Mouse (Mus musculus): ENCODE results near the gene 2810459M11Rik. TPM values are rescaled to one million over a fixed set of nuclear protein-coding genes. Genes with fewer than 3 reads are reported as not detected.

The 2810459M11Rik gene
- polyA plus RNA-seq, 1 experiment from 2014 or later: 0.74 TPM

DNA sequence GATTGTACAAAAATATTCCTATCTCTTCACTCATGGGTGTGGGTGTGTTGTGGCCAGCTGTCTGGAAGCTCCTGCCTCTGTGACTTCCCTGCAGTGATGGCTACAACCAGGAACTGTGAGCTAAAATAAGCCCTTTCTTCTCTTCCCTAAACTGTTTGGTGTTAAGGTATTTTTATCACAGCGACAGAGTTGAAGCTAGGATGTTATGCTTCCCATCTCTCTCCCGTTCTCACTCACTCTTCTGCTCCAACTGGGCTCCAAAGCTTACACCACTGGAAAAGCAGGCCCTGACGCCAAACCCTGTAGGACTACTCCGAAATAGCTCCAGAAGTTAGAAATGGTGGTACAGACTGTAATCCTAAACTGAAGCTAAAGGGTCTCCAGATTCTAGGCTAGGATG lies 607 bp upstream of the 2810459M11Rik start:
- H3K9ac ChIP-seq (ENCODE audit: low read depth, low read length): no peak overlapping the region
- 53% methylated on average over 4 of the region's 4 CpGs for WGBS (ENCODE audit: insufficient replicate concordance)
- H3K27me3 ChIP-seq (ENCODE audit: control insufficient read depth, insufficient read depth, low read length): peaks cover 52% of the 10 kb centered on the region

DNA sequence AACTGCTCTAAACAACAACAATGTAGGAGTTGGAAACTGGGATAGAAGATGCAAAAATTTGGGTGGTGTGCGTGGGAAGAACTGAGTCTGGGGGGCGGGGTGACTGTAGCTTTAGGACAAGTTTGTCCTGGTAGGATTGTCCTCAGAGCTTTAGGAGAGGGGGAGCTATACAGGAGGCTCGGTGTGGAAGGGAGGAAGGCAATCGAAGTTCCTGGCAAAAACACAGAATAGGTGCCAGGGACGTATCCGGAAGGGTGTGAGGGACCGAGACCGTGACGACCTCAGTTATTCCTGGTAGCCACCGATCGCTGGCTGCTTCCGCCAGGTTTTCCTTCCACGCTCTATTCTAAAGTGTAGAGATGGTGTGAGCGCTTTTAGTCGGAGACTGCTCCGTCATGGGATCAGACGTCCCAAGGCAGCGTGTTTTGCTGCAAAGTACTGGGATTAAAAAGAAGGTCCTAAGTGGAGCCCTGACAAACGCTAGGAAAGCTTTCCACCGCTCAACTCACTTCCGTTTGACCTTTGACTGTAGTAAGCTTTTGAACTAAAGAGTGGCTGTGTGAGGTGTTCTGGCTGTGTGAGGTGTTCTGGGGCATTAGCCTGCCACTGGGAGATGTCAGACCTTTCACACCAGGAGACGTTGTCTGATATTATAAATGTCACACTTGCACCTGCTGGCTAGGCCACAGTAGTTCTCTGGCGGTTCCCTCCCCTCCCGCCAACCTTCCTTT lies 1.3 kb downstream of the 2810459M11Rik start:
- no peak overlapping the region for H3K9ac ChIP-seq (ENCODE audit: low read depth, low read length)
- peaks cover 52% of the 10 kb centered on the region for H3K27me3 ChIP-seq (ENCODE audit: control insufficient read depth, insufficient read depth, low read length)
- 8% methylated on average over 24 of the region's 24 CpGs for WGBS (ENCODE audit: insufficient replicate concordance)
- H3K36me3 ChIP-seq (ENCODE audit: control insufficient read depth, insufficient read depth, low read length): no peaks in the 10 kb centered on the region
- ATAC-seq (replicated peaks; ENCODE audit: insufficient number of reproducible peaks, low FRiP score, low TSS enrichment): no peak
- H3K27ac ChIP-seq (ENCODE audit: low read depth, low read length): no peak overlapping the region
- H3K4me3 ChIP-seq (ENCODE audit: low read depth, low read length): peak overlapping the region; percentile 57
- peaks cover 4% of the 10 kb centered on the region; the same call in 1 of the 2 replicates for H3K4me1 ChIP-seq (ENCODE audit: control insufficient read depth, insufficient read depth, low read length)
- no peaks in the 10 kb centered on the region for H3K9me3 ChIP-seq (replicated peaks; ENCODE audit: control insufficient read depth, low read length)
- H3K4me2 ChIP-seq: peak overlapping the region; percentile 97

More for the DNA sequence above, 607 bp upstream of the 2810459M11Rik start:
- Histone ChIP-seq H3K36me3 (ENCODE audit: control insufficient read depth, insufficient read depth, low read length) (no peaks in the 10 kb centered on the region), H3K27ac (ENCODE audit: low read depth, low read length) (no peak overlapping the region), H3K4me2 (no peak overlapping the region), H3K4me3 (ENCODE audit: low read depth, low read length) (no peak overlapping the region), H3K4me1 (ENCODE audit: control insufficient read depth, insufficient read depth, low read length) (peaks cover 4% of the 10 kb centered on the region; the same call in 1 of the 2 replicates), H3K9me3 (replicated peaks; ENCODE audit: control insufficient read depth, low read length) (no peaks in the 10 kb centered on the region; the same call in 1 of the 2 replicates)
- ATAC-seq (replicated peaks; ENCODE audit: insufficient number of reproducible peaks, low FRiP score, low TSS enrichment): no peak

- Histone ChIP-seq H3K4me3 (ENCODE audit: low read depth, low read length) (no peak overlapping the region), H3K4me2 (no peak overlapping the region), H3K4me1 (ENCODE audit: control insufficient read depth, insufficient read depth, low read length) (peaks cover 4% of the 10 kb centered on the region; the same call in 1 of the 2 replicates), H3K9me3 (replicated peaks; ENCODE audit: control insufficient read depth, low read length) (no peaks in the 10 kb centered on the region), H3K27ac (ENCODE audit: low read depth, low read length) (no peak overlapping the region), H3K27me3 (ENCODE audit: control insufficient read depth, insufficient read depth, low read length) (peaks cover 54% of the 10 kb centered on the region), H3K9ac (ENCODE audit: low read depth, low read length) (no peak overlapping the region), H3K36me3 (ENCODE audit: control insufficient read depth, insufficient read depth, low read length) (no peaks in the 10 kb centered on the region)
- WGBS (ENCODE audit: insufficient replicate concordance): 60% methylated on average over 4 of the region's 4 CpGs
- no peak for ATAC-seq (replicated peaks; ENCODE audit: insufficient number of reproducible peaks, low FRiP score, low TSS enrichment)
Observed at GRCm38 (mm10) chr1:86048231-86048630, 2.6 kb downstream of the 2810459M11Rik start.

- no peak overlapping the region for H3K4me2 ChIP-seq
- no peaks in the 10 kb centered on the region for H3K36me3 ChIP-seq (ENCODE audit: control insufficient read depth, insufficient read depth, low read length)
- no peak overlapping the region for H3K9ac ChIP-seq (ENCODE audit: low read depth, low read length)
- no peaks in the 10 kb centered on the region for H3K9me3 ChIP-seq (replicated peaks; ENCODE audit: control insufficient read depth, low read length)
- peaks cover 4% of the 10 kb centered on the region; the same call in 1 of the 2 replicates for H3K4me1 ChIP-seq (ENCODE audit: control insufficient read depth, insufficient read depth, low read length)
- H3K27me3 ChIP-seq (ENCODE audit: control insufficient read depth, insufficient read depth, low read length): peaks cover 49% of the 10 kb centered on the region
- 59% methylated on average over 3 of the region's 3 CpGs for WGBS (ENCODE audit: insufficient replicate concordance)
- no peak overlapping the region for H3K4me3 ChIP-seq (ENCODE audit: low read depth, low read length)
- no peak for ATAC-seq (replicated peaks; ENCODE audit: insufficient number of reproducible peaks, low FRiP score, low TSS enrichment)
- no peak overlapping the region for H3K27ac ChIP-seq (ENCODE audit: low read depth, low read length)
Observed at GRCm38 (mm10) chr1:86048744-86049143, 3.1 kb downstream of the 2810459M11Rik start.

DNA sequence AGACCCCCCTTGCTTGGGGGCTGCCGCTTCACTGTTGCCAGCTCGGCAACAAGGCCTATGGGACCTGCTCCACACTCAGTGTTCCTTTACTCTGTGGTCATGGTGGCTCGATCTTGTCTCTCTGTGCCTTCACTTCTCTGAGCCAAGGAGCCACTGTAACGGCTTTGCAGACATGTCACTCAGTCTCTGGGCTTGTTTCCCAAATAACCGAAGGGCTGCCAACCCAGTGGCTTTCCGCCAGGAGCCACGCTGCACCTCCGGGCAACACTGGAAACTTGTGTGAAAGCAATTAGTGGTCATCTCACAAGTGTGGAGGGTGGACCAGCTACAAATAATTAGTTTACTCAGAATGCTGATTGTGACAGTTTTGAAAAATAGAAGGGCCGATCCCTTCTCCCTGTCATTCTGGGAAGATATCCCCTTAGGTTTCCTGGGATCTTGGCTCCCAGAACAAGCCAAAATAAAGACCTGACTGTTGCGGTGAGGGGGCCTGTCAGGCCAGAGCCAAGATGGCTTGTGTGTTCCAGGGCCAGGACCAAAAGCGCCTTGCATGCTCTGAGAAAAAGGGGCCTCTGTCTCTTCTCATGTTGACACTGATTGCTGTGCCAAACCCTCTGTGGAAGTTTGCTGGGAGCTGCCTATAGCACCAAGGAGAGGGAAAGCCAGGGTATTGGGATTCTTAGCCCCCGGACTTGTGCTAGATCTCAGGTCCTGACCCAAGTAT lies 7.7 kb downstream of the 2810459M11Rik start:
- Histone ChIP-seq H3K9me3 (replicated peaks; ENCODE audit: control insufficient read depth, low read length) (no peaks in the 10 kb centered on the region), H3K4me1 (ENCODE audit: control insufficient read depth, insufficient read depth, low read length) (no peaks in the 10 kb centered on the region), H3K27ac (ENCODE audit: low read depth, low read length) (no peak overlapping the region), H3K27me3 (ENCODE audit: control insufficient read depth, insufficient read depth, low read length) (peaks cover 6% of the 10 kb centered on the region), H3K36me3 (ENCODE audit: control insufficient read depth, insufficient read depth, low read length) (no peaks in the 10 kb centered on the region), H3K9ac (ENCODE audit: low read depth, low read length) (no peak overlapping the region), H3K4me2 (no peak overlapping the region), H3K4me3 (ENCODE audit: low read depth, low read length) (no peak overlapping the region)
- WGBS (ENCODE audit: insufficient replicate concordance): 77% methylated on average over 12 of the region's 12 CpGs
- ATAC-seq (replicated peaks; ENCODE audit: insufficient number of reproducible peaks, low FRiP score, low TSS enrichment): no peak

GRCm38 (mm10) chr1:86054943-86055342 lies 9.3 kb downstream of the 2810459M11Rik start:
- Histone ChIP-seq H3K4me1 (ENCODE audit: control insufficient read depth, insufficient read depth, low read length) (no peaks in the 10 kb centered on the region), H3K9ac (ENCODE audit: low read depth, low read length) (no peak overlapping the region), H3K9me3 (replicated peaks; ENCODE audit: control insufficient read depth, low read length) (no peaks in the 10 kb centered on the region), H3K27ac (ENCODE audit: low read depth, low read length) (no peak overlapping the region), H3K4me2 (no peak overlapping the region), H3K27me3 (ENCODE audit: control insufficient read depth, insufficient read depth, low read length) (0 out of 2 replicates have a peak, but pooled peaks cover 2% of the 10 kb centered on the region), H3K36me3 (ENCODE audit: control insufficient read depth, insufficient read depth, low read length) (no peaks in the 10 kb centered on the region), H3K4me3 (ENCODE audit: low read depth, low read length) (no peak overlapping the region)
- 64% methylated on average over 3 of the region's 3 CpGs for WGBS (ENCODE audit: insufficient replicate concordance)
- ATAC-seq (replicated peaks; ENCODE audit: insufficient number of reproducible peaks, low FRiP score, low TSS enrichment): no peak

- Histone ChIP-seq H3K9me3 (replicated peaks; ENCODE audit: control insufficient read depth, low read length) (no peaks in the 10 kb centered on the region), H3K4me2 (no peak overlapping the region), H3K27ac (ENCODE audit: low read depth, low read length) (no peak overlapping the region), H3K27me3 (ENCODE audit: control insufficient read depth, insufficient read depth, low read length) (0 out of 2 replicates have a peak, but pooled peaks cover 2% of the 10 kb centered on the region), H3K4me3 (ENCODE audit: low read depth, low read length) (no peak overlapping the region), H3K9ac (ENCODE audit: low read depth, low read length) (no peak overlapping the region), H3K4me1 (ENCODE audit: control insufficient read depth, insufficient read depth, low read length) (no peaks in the 10 kb centered on the region), H3K36me3 (ENCODE audit: control insufficient read depth, insufficient read depth, low read length) (no peaks in the 10 kb centered on the region)
- no peak for ATAC-seq (replicated peaks; ENCODE audit: insufficient number of reproducible peaks, low FRiP score, low TSS enrichment)
- 81% methylated on average over 4 of the region's 4 CpGs for WGBS (ENCODE audit: insufficient replicate concordance)
Observed at GRCm38 (mm10) chr1:86056284-86056683, 10.6 kb downstream of the 2810459M11Rik start.

DNA sequence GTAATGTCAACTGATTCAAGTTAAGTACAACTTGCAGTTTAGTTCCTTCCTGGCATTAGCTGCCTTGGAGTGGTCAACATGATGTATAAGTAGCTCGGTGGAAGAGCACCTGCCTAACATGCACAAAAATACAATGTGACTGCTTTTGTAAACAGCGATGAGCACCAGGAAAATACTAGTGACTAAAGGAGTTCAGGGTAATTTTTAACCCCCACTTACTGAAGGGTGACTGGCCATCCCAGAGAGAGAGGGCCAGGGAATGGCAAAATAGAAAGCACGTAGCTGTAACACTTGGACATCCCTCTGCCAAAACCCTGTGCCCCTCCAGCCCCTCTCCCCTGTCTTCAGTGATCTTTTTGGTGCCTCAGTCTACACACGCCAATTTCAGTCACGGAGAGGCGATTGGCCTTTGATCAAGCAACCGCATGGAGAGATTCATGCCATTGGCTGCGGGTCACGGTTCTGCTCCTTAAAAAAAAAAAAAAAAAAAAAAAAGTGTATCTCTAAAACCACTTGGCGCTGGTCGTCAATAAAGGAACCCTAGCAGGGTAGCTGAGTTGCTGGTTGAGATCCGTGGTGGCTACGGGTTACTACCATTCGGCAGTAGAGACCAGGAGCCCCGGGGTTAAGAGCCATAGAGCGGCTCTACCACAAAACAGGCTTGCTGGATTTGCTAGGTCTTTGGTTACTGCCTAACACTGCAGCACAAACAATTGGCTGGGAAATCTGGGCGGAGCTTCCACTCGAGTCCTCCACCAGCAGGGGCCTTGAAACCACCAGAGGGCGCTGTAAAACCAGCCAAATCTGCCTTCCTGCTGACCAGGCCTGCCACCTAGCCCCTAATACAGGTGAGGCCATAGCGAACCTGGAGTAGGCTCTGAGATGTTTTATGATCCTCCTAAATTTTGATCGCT lies 13.4 kb downstream of the 2810459M11Rik start:
- H3K9ac ChIP-seq (ENCODE audit: low read depth, low read length): peak overlapping the region; percentile 69
- peak; percentile 51; the same call in 1 of the 2 replicates for ATAC-seq (replicated peaks; ENCODE audit: insufficient number of reproducible peaks, low FRiP score, low TSS enrichment)
- 11% methylated on average over 21 of the region's 21 CpGs for WGBS (ENCODE audit: insufficient replicate concordance)
- no peaks in the 10 kb centered on the region for H3K36me3 ChIP-seq (ENCODE audit: control insufficient read depth, insufficient read depth, low read length)
- H3K4me3 ChIP-seq (ENCODE audit: low read depth, low read length): peak overlapping the region; percentile 46
- no peaks in the 10 kb centered on the region for H3K4me1 ChIP-seq (ENCODE audit: control insufficient read depth, insufficient read depth, low read length)
- H3K27me3 ChIP-seq (ENCODE audit: control insufficient read depth, insufficient read depth, low read length): no peaks in the 10 kb centered on the region
- H3K9me3 ChIP-seq (replicated peaks; ENCODE audit: control insufficient read depth, low read length): no peaks in the 10 kb centered on the region
- H3K4me2 ChIP-seq: peak overlapping the region; percentile 76
- H3K27ac ChIP-seq (ENCODE audit: low read depth, low read length): no peak overlapping the region

All from heart, embryonic 11.5 days (tissue).